Mouse (Mus musculus): ENCODE data around the gene Sytl2.

The Sytl2 gene

DNA sequence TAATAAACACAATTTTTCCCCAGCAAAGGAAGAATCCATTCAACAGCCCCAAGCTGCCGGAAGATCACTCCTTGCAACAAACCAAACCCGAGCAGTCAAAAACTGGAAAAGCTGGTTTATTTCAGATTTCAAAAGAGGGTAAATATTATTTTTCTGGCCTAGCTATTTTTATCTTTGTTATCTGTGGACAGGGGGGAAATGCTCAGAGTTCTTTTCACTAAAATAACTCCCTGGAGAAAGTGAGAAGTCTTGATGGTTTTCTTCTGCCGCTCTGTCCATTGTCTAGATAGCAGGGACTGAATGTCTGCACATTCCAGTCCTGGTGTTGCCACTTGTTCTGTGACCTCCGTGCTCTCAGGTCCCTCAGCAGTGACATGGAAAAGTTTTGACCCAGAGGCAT, 70.8 kb downstream of the Sytl2 start:
- peak; percentile 18 to 45 for DNase-seq

DNA sequence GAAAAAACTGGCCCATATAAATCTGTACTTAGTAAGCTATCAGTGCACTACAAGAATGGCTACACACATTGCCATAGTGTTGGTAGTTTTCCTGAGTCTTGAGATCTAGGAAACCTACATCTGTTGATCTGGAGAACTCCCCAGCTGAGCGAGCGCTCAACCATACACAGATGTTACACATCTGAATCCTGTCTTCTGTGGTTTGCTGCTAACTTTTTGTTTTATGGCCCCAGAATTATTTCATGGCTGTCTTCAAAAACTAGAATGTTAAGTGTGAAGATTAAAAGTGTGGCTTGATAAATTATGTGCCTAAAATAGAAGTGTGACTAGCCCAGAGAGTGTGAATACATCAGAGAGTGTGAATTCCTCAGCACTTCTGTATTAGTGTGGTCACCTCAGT, 82.4 kb downstream of the Sytl2 start:
- DNase-seq: no peak

DNA sequence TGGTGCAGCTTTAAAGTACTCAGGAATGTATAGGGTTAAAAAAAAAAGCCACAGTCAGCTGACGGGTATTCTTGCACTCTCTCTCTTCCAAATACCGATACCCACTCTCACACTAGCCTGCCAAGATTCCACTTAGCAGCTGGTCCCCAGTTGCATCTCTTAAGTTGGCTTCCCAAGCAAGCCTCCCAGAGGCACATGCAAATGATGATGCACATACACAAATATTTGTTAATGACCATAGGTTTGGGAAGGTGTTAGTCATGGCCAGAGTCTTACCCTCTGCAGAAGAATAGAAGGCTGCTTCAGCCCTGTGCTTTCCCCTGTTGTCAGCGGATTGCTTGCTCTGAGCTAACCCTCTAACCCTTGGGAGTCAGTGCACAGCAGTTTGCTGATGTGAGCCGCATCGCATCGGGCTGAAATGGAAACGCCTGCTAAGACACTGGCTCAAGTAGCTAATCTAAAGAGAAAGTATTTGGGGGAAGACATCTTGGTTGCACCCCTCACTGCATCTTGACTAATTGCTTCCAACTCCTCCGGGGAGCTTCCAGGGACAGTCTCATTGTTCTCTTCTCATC, 84.9 kb downstream of the Sytl2 start:
- DNase-seq: no peak

DNA sequence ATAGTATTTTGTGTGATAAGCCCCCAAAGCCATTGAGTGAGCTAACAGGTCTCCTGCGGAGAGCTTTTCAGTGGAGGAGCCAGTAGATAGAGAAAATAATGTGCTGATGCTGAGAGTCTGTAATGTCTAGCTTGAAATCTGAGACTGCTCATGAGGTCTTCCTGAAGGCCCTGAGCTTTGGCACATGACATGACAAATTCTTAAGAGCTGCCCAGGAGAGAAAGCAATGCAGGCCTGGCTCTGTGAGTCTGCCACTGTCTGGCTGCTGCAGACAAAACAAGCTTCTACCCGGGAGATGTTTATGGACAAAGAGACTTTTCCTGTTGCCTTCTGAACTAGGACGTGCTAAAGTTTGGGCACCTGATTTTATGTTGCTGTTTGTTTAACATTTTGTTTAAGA, 87.7 kb downstream of the Sytl2 start:
- DNase-seq: no peak

DNA sequence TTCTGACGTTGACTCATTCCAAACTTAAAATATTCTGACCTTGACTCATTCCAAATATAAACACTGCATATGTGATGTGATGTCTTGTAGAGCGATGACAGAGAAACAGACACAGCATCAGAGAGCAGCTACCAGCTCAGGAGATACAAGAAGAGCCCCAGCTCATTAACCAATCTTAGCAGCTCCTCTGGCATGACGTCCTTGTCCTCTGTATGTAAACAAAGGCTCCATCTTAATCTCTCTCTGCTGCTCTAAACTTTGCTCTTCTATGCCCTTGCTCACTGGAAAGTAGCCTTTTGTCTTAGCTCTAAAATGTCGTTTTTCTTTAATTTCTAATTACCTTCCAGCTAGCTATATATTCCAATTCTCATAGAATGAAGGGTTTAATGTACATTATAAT, 93.0 kb downstream of the Sytl2 start:
- DNase-seq: no peak

DNA sequence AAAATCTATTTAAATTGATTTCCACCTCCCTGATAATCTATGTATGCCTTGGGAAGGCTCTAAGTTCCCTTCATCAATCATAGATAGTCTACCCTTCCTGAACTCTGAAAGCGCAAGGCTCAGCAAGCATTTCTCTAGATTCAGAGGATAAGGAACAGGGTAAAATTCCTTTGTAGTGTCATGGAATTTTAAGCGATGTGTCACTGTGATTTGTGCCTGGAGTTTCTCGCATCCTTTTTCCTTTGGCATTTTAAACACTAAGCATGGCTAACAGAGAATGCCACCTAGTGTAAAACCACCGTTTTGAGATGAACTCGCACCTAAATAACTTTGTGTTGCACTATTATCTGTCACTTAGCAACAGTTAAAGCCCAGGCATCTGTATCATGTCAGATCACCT, 93.9 kb downstream of the Sytl2 start:
- no peak for DNase-seq

DNA sequence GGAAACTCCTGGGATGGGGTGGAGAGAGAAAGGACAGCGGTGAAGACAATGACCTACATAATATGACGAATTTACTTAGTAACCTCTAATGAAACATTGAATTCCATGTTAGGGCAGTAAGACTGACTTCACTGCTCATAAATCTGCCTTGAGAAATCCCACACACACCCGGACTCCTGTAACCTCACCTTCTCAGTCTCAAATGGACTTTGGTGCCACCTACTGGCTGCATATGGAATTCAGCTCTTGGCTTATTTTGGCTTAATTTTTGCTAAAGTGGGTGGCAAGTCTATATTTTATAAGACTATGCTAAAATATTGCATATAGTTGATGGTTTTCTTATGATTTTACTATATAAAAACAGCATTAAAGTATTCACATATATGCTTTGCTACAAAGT, 107.9 kb downstream of the Sytl2 start:
- peak; percentile 45 to 69 for DNase-seq

DNA sequence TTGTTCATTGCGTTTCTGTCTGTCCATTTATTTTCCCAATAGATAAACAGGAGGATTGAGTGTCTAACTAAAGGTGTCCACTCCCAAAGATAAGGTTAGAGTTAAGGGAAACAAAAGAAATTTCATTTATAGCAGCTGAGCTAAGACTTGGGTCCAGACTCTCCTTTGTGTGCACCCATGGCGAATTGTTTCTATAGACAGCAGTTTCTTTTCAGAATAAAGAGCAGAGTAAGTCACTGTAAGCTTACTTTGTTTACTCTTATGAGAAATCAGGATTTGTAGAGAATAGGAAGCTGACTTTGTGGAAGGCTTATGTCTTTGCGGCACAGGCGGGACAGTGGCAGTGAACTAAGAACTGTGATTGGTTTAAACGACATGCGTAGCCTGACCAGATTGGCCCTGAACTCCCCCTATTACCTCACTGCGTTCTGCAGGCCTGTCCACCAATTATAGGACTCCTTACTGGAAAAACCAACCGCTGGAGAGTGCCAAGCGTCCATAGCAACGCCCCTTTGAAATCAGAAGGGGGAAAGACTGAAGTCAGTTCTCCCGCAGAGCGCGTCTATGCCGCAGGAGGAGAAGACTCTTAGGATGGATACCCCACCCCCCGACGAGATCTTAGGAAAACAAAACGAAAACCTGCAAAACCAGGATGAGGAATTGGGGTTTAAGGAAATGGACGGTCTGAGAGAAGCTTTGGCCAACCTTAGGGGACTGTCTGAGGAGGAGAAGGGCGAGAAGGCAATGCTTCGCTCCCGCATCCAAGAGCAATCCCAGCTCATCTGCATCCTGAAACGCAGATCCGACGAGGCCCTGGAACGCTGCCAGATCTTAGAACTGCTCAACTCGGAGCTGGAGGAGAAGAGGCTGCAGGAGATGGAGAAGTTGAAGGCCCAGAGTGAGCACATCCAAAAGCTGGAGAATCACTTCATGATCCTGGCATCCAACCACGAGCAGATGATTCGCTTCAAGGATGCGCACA, 124.3 kb downstream of the Sytl2 start, which contains the start of gene Ccdc89:
TSS of gene Ccdc89 (plus strand) at position 558 of the 982 bp plus-strand sequence.
- DNase-seq: peak; percentile 87 to 90

DNA sequence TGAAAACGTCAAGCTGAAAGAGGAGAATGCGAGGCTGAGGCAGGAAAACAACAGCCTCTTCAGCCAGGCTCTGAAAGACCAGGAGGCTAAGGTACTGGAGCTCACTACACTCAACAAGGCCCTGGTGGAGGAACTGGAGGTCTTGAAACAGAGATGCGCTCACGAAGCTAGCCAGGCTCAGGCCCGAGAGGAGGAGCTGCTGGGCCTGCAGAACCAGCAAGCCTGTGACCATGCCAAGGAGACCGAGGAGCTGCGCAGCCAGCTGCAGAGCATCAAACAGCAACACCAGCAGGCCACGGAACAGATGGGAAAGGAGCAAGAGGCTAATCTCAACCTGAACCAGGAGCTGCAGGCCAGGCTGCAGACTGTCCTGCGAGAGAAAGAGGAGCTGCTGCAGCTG, 125.0 kb downstream of the Sytl2 start:
- DNase-seq: peak; percentile 17 to 26

DNA sequence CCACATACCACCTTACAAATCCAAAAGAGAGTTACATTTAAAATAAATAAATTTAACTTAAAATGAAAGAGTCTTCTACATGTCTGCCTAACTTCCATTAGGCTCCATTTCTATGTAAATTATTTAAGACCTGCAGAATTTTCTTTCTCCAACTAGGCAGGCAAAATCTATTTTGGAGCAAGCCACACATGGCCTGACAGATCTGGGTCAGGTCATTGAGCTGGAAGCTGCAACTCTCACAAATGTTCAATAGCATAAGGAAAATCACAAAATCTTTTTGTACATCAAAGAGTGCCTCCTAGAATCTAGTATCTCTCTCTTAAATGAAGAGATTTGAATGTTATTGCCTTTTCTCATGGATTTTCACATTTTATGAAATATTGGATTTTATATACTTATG, 130.2 kb downstream of the Sytl2 start:
- DNase-seq: no peak

DNA sequence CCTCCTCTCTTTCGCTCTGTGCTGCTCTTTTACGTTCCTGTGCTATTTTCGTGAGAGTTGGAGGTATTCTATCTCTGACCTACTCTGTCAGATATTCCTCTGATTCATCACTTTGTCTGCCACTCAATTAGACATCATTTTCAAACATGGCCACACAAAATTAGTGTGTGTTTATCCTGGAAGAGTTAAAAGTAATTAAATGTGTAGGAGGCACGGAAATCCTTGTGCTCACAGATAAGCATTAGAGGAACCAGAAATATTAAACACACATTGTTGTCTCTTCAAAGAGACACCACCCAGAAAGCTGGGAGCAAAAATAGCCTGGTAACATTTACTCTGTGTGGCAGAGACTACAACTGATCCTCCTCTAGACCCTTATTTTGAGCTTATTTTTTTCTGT, 138.0 kb downstream of the Sytl2 start:
- DNase-seq: no peak

DNA sequence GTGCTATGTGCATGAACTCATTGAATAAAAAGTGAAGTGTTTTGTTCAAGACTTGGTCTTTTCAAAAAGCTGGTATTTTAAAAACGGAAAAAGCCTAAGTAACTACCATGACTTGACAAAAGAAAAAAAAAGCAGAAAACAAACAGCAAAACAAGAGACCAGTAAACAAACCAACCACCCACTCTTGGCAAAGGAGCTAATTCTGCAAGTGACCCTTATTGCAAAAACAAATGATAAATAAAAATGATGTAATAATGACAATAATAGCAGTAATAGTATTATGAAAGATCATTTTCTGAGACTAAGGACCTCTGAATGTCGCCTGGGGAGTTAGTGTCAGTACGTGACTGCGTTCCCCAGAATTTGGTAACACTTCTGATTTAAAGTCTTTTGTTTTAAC, 140.0 kb downstream of the Sytl2 start:
- DNase-seq: peak in 1 of 2 experiments; percentile 5

DNA sequence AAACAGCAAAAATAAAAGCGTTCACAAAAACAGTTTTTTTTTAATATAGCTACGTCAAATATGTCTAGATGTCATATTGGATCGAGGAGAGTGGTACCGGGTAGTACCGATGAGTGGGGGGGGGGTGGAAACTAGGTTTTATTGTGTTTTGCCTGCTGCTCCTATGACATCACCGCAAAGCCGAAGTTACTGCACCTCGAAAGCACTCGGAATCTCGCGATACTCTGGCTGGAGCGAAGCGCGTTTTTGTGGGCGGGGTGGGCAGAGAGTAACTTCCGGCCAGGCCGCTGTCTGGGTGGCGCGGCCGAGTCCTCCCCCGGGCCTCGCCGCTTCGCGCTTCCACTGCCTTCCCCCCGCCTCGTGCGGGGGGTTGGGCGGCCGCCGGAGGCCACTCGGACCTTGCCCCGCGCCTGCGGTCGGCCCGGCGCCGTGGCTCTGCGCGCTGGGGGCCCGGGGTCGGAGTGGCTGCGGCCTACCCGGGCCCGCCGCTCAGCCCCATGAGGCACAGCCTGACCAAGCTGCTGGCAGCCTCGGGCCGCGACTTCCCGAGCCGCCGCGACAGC, 140.5 kb downstream of the Sytl2 start, which contains the start of gene Crebzf:
TSS of gene Crebzf (plus strand) at position 212 of the 563 bp plus-strand sequence.
- peak; percentile 97 to 98 for DNase-seq

DNA sequence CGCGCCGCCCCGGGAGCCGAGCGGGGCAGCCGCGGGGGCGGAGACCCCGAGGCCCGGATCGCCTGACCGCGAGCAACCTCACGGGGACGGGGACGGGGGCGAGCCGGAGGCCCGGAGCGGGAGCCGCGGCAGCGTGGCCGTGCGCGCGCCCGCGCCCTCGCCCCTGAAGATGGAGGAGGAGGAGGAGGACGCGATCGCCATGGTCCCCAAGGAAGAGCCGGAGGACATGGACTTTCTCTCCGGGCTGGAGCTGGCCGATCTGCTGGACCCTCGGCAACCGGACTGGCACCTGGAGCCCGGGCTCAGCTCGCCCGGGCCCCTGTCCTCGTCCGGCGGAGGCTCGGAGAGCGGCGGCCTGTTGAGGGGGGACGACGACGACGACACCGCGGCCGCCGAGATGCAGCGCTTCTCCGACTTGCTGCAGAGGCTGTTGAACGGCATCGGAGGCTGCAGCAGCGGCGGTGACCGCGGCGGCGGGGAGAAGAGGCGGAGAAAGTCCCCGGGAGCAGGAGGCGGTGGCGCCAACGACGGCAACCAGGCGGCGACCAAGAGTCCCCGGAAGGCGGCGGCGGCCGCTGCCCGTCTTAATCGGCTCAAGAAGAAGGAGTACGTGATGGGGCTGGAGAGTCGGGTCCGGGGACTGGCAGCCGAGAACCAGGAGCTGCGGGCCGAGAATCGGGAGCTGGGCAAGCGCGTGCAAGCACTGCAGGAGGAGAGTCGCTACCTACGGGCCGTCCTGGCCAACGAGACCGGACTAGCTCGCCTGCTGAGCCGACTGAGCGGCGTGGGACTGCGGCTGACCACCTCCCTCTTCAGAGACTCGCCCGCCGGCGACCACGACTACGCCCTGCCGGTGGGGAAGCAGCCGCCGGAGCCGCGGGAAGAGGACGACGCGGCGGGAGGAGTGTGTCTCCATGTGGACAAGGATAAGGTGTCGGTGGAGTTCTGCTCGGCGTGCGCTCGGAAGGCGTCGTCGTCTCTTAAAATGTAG, 141.3 kb downstream of the Sytl2 start:
- DNase-seq: peak; percentile 74 to 76

DNA sequence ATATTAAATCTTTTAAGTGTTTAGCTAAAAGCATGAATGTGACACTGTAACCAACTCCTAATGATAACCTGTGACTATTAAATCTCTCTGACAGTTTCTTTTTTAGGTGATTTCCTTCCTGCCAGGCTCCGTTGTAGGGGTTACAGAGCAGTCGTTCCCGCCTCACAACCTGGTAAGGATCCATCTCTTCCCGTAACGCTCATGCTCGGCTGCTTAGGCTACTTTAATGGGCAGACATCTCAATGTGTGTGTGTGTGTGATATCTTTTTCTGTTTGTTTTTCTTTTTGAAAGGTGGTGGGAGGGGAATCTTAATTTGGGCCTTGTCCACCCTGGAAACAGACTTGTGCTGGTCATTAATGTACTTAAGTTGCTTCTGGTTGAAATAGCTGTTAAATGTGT, 142.2 kb downstream of the Sytl2 start:
- DNase-seq: no peak

DNA sequence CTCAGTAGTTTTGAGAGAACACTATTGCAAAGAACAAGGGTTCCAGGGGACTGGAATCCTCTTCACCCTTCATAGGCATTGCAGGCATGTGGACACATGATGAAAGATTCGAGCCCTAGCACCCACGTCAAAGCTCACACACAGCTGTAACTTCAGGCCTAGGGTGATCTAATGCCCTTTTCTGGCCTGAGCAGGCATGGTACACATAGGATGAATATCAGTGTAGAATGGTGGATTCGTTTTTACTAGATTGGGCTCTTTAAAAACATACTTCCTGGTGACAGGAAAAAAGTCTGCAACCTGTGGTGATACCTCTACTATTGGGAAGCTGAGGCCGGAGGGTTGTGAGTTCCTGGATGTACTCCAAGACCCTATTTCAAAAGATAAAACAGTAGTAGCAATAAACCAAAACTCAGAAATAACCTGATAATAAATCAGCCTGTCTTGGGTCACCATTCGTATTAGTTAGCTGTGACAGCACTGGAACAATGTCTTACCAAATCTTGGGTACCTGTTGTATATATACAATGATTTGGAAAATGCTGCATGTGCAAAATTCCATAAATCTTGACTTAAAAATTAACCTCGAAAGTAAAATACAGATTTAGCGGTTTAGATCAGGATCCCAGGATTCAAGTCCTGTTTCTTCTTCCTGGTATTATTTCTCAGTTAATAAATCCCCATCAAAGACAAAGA, 154.2 kb downstream of the Sytl2 start:
- no peak for DNase-seq

DNA sequence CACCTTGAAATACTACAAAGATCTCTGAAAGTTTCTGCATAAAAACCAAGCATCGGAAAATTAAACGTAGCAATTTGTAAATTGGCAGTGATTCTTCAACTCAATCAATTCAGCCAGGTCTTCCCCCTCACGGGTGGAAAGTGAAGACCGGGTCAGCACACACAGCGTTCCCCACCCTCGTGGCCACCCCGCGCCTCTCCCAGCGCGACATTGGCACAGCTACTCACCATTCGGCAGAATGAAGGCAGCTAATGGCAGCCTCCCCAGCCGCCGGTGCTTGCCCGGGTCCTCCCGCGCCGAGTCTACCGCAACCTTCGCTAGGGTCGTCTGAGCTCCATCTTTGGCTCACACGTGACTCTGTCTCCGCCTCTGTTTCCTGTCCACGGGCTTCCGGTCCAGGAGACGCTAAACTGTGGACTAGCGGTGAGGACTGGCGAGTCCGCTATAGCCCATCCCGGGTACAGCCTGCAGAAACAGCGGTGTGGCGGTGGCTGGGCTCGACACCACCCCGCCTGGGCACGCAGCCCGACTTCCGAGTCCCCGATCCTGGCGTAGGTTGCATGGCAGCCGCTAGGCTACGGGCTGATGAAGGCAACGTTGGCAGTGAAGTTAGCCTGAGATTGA, 154.9 kb downstream of the Sytl2 start, which contains the start of gene Tmem126a:
TSS of gene Tmem126a (minus strand) at position 385 of the 624 bp plus-strand sequence.
- DNase-seq: peak; percentile 88 to 90

DNA sequence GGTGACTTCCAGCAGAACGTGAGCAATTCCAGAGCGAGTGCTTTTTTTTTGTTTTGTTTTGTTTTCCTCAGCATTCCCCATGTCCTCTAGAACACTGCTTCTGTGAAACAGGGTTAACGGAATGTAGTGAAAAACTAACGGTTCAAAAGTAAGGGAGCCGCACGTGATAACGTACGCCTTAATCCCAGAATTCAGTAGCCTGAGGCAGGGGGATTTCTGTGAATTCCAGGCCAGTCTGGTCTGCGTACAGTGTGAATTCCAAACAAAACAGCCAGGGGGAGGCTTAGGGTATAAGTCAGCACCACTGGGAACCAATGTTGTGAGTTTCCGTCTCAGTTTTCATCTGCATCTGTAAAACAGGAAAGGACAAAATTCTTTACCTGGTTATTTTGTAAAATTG, 155.5 kb downstream of the Sytl2 start:
- peak in 1 of 2 experiments; percentile 8 for DNase-seq
